In genomic region chrX:36276685-36277084, GRCm38 (mm10) we compare ENCODE assay signal across 24 mouse cellular contexts. TPM values are rescaled to one million over a fixed set of nuclear protein-coding genes. Genes with fewer than 3 reads are reported as not detected.
DNase-seq lines count a peak whose midpoint lies in the region; ATAC-seq lines count a peak whose summit lies in the region.
"Had no signal": no experiment of that assay in that cellular context is flagged by ENCODE, and none has a peak within 500 bp of the region (broad histone marks: within the 10 kb centered on the region; RNA-seq: fewer than 3 reads in every experiment).

No protein-coding gene starts in this region.

- 0 out of 2 replicates have a peak, but pooled peaks have one; percentile 52 for ATAC-seq in common myeloid progenitor, adult 5-6 weeks (replicated peaks; ENCODE audit: low read depth, poor library complexity, severe bottlenecking)
- peak; percentile 72; the same call in 1 of the 2 replicates for ATAC-seq in megakaryocyte, adult 5-6 weeks (ENCODE audit: poor library complexity, severe bottlenecking)
- ATAC-seq: activated CD4-positive, CD25-positive, alpha-beta regulatory T cell, adult 4 months; forebrain, embryonic 14.5 days; forebrain, embryonic 16.5 days had no signal

- peak; percentile 21 for DNase-seq in 416B (ENCODE audit: low read depth)
- DNase-seq in naive thymus-derived CD4-positive, alpha-beta T cell, adult 2 months (ENCODE audit: low read depth): peak; percentile 2
- no peak for DNase-seq in limb, embryonic 10.5 days (ENCODE audit: low spot score)
- no peak for DNase-seq in spleen, postnatal 10 days (ENCODE audit: low spot score in 2 of 2)
- no peak for DNase-seq in right cerebral cortex, adult 2 months (ENCODE audit: low spot score in 2 of 2)
- DNase-seq: adrenal gland, postnatal 10 days; adrenal gland, postnatal 25 days; cerebellum, adult 11-12 months; cerebellum, adult 2 months; cerebellum, adult 9-10 months; cerebellum, postnatal 10 days; cerebellum, postnatal 25 days; embryo, embryonic 11 days had no signal

- no peaks in the 10 kb centered on the region for H3K4me1 ChIP-seq in limb, embryonic 10.5 days
- H3K4me1 ChIP-seq: embryonic facial prominence, embryonic 13.5 days; embryonic facial prominence, embryonic 15.5 days; forebrain, embryonic 10.5 days; forebrain, embryonic 12.5 days had no signal

- H3K27me3 ChIP-seq in limb, embryonic 10.5 days (ENCODE audit: low read depth, poor library complexity, severe bottlenecking): no peaks in the 10 kb centered on the region
- H3K27me3 ChIP-seq: embryonic facial prominence, embryonic 13.5 days; embryonic facial prominence, embryonic 15.5 days; forebrain, embryonic 12.5 days had no signal

- H3K36me3 ChIP-seq in limb, embryonic 10.5 days: no peaks in the 10 kb centered on the region
- H3K36me3 ChIP-seq: embryonic facial prominence, embryonic 13.5 days; embryonic facial prominence, embryonic 15.5 days; forebrain, embryonic 10.5 days; forebrain, embryonic 12.5 days had no signal

- 83% methylated on average over 1 of the region's 1 CpGs for WGBS in limb, embryonic 10.5 days

- H3K9me3 ChIP-seq in limb, embryonic 10.5 days (replicated peaks): no peaks in the 10 kb centered on the region
- H3K9me3 ChIP-seq: embryonic facial prominence, embryonic 13.5 days; embryonic facial prominence, embryonic 15.5 days; forebrain, embryonic 10.5 days; forebrain, embryonic 12.5 days had no signal

- no peak overlapping the region for H3K27ac ChIP-seq in limb, embryonic 10.5 days
- H3K27ac ChIP-seq: embryonic facial prominence, embryonic 13.5 days; embryonic facial prominence, embryonic 15.5 days; forebrain, embryonic 10.5 days; forebrain, embryonic 12.5 days had no signal

- no peak overlapping the region for H3K4me3 ChIP-seq in limb, embryonic 10.5 days
- H3K4me3 ChIP-seq: embryonic facial prominence, embryonic 13.5 days; embryonic facial prominence, embryonic 15.5 days; erythroblast, embryonic 14.5 days; forebrain, embryonic 10.5 days; forebrain, embryonic 12.5 days had no signal

RNA-seq across cellular contexts. Expression of gene Lonrf3, which starts 51.5 kb away (rescaled TPM):
- total RNA-seq in common myeloid progenitor, adult 5-6 weeks (2017): 8.6 and 11.5 TPM in 2 replicates
- total RNA-seq in megakaryocyte, adult 5-6 weeks (2015): 10.9 and 11.1 TPM in 2 replicates
- total RNA-seq in megakaryocyte, adult 5-6 weeks (2017): 23.8 and 25.8 TPM in 2 replicates
- 0.06 and 0.21 TPM in 2 replicates for polyA plus RNA-seq in limb, embryonic 10.5 days (2016; fragmentation: Nextera tagmentation; extraction: Ambion mirVana)
- total RNA-seq: MEL had no signal
- polyA plus RNA-seq: activated CD4-positive, CD25-positive, alpha-beta regulatory T cell, adult 4 months; erythroblast, embryonic 14.5 days had no signal

Comparison
In these comparisons a context has a peak if more than half of its experiments do, and no peak if none do; other contexts are left out.
1. DNase-seq: peak in 416B (single experiment) and naive thymus-derived CD4-positive, alpha-beta T cell, adult 2 months (single experiment); none in limb, embryonic 10.5 days (single experiment), spleen, postnatal 10 days (0 of 2) and right cerebral cortex, adult 2 months (0 of 2).